Mouse (Mus musculus): ENCODE data around the gene Irak3.

DNA sequence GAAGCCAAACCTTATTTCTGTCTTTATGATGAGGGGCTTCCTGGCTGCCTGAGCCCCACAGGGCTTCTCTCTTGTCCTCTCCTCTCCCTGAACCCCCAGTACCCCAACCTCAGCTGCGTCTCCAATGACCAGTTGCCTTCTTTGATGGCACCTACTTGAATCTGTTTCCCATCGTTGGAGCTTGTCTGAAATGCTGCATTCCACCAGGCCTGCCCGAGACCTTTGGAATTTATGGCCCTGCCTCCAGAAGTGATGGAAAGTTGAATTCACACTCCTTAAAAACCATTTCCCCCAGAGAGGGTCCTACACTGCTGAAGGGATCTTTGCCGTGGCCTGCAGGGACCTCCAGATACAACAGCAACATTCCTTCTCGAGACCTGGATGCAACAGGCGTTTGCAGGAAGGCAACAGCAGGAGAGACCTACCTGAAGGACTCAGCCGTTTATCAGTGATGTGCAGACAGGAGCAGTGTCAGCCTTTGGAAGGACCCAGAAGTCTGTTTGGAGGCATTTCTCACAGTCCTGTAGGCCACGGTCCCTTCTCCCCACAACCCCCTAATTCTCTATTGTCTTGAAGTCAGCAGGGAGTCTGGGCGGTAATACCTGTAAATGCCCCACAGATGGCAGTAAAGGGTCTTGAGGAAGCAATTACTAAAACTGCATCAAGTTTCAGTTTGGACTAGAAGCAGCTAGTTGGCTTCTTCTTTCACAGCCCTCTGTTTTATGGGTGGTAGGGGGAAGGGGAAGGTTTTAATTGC is 45.2 kb upstream of the Irak3 start:
- TF ChIP-seq POLR2A (IDR thresholded peaks at IDR 0.05; ENCODE audit: low read depth, low read length) = no peak
- TF ChIP-seq CTCF (IDR thresholded peaks at IDR 0.05; ENCODE audit: extremely low read depth, insufficient read length, insufficient replicate concordance, low read depth, low read length) = no peak; the same call in 1 of the 2 replicates

All from small intestine, adult 2 months (tissue).